In the genomic region with DNA sequence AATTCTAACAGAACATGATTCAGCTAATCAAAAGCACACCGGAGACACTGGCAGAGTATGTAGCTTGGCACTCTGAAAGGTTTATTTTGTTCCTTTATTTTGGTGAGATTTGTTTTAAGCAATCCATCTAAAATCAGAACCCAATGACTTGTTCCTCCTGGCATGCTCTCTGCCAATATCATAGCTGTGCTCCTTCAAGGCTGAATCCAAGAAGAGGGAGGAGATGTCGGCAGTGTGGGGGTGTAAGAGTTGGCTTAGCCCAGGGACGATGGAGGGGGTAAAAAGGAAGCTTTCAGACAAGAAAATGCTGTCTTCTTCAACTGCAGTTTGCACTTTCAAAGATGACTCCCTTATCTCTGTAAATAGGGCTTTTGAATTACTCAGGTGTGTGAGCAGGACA, we compare ENCODE assay signal across 13 mouse cellular contexts.
DNase-seq lines count a peak whose midpoint lies in the region; ATAC-seq and TF ChIP-seq lines count a peak whose summit lies in the region.
"Had no signal": no experiment of that assay in that cellular context is flagged by ENCODE, and none has a peak within 500 bp of the region (broad histone marks: within the 10 kb centered on the region; RNA-seq: fewer than 3 reads in every experiment).

No protein-coding gene starts in this region.

- 0 out of 2 replicates have a peak, but pooled peaks cover 6% of the 10 kb centered on the region for H3K4me1 ChIP-seq in midbrain, embryonic 14.5 days (ENCODE audit: control insufficient read depth, insufficient read depth, low read length)
- H3K4me1 ChIP-seq in midbrain, embryonic 13.5 days (replicated peaks): no peaks in the 10 kb centered on the region; the same call in 1 of the 2 replicates
- H3K4me1 ChIP-seq in cerebellum, adult 2 months (ENCODE audit: control insufficient read depth, insufficient read depth, low read length): peaks cover 6% of the 10 kb centered on the region; the same call in 1 of the 2 replicates
- H3K4me1 ChIP-seq: kidney, embryonic 15.5 days; limb, embryonic 12.5 days; megakaryocyte, embryonic 14.5 days had no signal

- no peaks in the 10 kb centered on the region for H3K27me3 ChIP-seq in midbrain, embryonic 14.5 days (ENCODE audit: control insufficient read depth, insufficient read depth, low read length)
- no peaks in the 10 kb centered on the region for H3K27me3 ChIP-seq in midbrain, embryonic 13.5 days
- H3K27me3 ChIP-seq in cerebellum, adult 2 months (ENCODE audit: control insufficient read depth, insufficient read depth, low read length): no peaks in the 10 kb centered on the region
- H3K27me3 ChIP-seq: kidney, embryonic 15.5 days; limb, embryonic 12.5 days; megakaryocyte, embryonic 14.5 days had no signal

- WGBS in midbrain, embryonic 14.5 days: 77% methylated on average over 3 of the region's 3 CpGs
- WGBS in midbrain, embryonic 13.5 days: 74% methylated on average over 3 of the region's 3 CpGs
- WGBS in cerebellum, adult 2 months: 12% methylated on average over 3 of the region's 3 CpGs

- no peak overlapping the region for H3K4me3 ChIP-seq in midbrain, embryonic 14.5 days (replicated peaks; ENCODE audit: low read depth, low read length)
- no peak overlapping the region for H3K4me3 ChIP-seq in midbrain, embryonic 13.5 days (replicated peaks)
- H3K4me3 ChIP-seq in cerebellum, adult 2 months (replicated peaks; ENCODE audit: insufficient read depth, low read depth, low read length): peak overlapping the region; percentile 49
- H3K4me3 ChIP-seq: kidney, embryonic 15.5 days; limb, embryonic 12.5 days; megakaryocyte, embryonic 14.5 days had no signal

- H3K27ac ChIP-seq in midbrain, embryonic 14.5 days (replicated peaks; ENCODE audit: low read depth, low read length): no peak overlapping the region; the same call in 1 of the 2 replicates
- no peak overlapping the region for H3K27ac ChIP-seq in midbrain, embryonic 13.5 days
- peak overlapping the region; percentile 93; the same call in 1 of the 2 replicates for H3K27ac ChIP-seq in cerebellum, adult 2 months (ENCODE audit: insufficient read depth, low read length)
- H3K27ac ChIP-seq: kidney, embryonic 15.5 days; limb, embryonic 12.5 days had no signal

- ATAC-seq in midbrain, embryonic 14.5 days (ENCODE audit: low FRiP score, low TSS enrichment): no peak
- ATAC-seq in midbrain, embryonic 13.5 days: no peak

- no peak overlapping the region for H3K9ac ChIP-seq in midbrain, embryonic 14.5 days (replicated peaks; ENCODE audit: low read length)
- no peak overlapping the region for H3K9ac ChIP-seq in midbrain, embryonic 13.5 days (replicated peaks)
- H3K9ac ChIP-seq: kidney, embryonic 15.5 days; limb, embryonic 12.5 days had no signal

- no peak for TF ChIP-seq POLR2A in cerebellum, adult 2 months (IDR thresholded peaks at IDR 0.05; ENCODE audit: borderline replicate concordance, insufficient read depth, low read length)

- H3K4me2 ChIP-seq in midbrain, embryonic 14.5 days (ENCODE audit: low read length): no peak overlapping the region
- no peak overlapping the region for H3K4me2 ChIP-seq in midbrain, embryonic 13.5 days (replicated peaks)
- H3K4me2 ChIP-seq: kidney, embryonic 15.5 days; limb, embryonic 12.5 days had no signal

- H3K9me3 ChIP-seq in midbrain, embryonic 14.5 days (ENCODE audit: control insufficient read depth, low read length): no peaks in the 10 kb centered on the region
- no peaks in the 10 kb centered on the region for H3K9me3 ChIP-seq in midbrain, embryonic 13.5 days
- H3K9me3 ChIP-seq: kidney, embryonic 15.5 days; limb, embryonic 12.5 days; megakaryocyte, embryonic 14.5 days had no signal

- TF ChIP-seq CTCF in cerebellum, adult 2 months (IDR thresholded peaks at IDR 0.05; ENCODE audit: borderline replicate concordance, insufficient read depth, low read depth, low read length): no peak

- no peaks in the 10 kb centered on the region for H3K36me3 ChIP-seq in midbrain, embryonic 14.5 days (ENCODE audit: control insufficient read depth, insufficient read depth, low read length)
- no peaks in the 10 kb centered on the region for H3K36me3 ChIP-seq in midbrain, embryonic 13.5 days
- H3K36me3 ChIP-seq: kidney, embryonic 15.5 days; limb, embryonic 12.5 days had no signal

- peak; percentile 8 for DNase-seq in midbrain, embryonic 14.5 days
- peak; percentile 52 to 68 for DNase-seq in cerebellum, adult 2 months
- DNase-seq in cerebellum, postnatal 25 days: peak; percentile 50 to 54
- peak; percentile 26 to 38 for DNase-seq in right cerebral cortex, adult 2 months (ENCODE audit: low spot score in 2 of 2)
- DNase-seq in adrenal gland, postnatal 25 days: no peak
- DNase-seq in gastrocnemius, adult 18-20 months (ENCODE audit: low spot score): no peak
- DNase-seq: heart, adult 11 months; lung, adult 2 months; thymus, postnatal 4 days had no signal

Comparison
In these comparisons a context has a peak if more than half of its experiments do, and no peak if none do; other contexts are left out.
1. DNase-seq: peak in midbrain, embryonic 14.5 days (single experiment), cerebellum, adult 2 months (2 of 2), cerebellum, postnatal 25 days (2 of 2) and right cerebral cortex, adult 2 months (2 of 2); none in adrenal gland, postnatal 25 days (single experiment) and gastrocnemius, adult 18-20 months (single experiment).